Mouse (Mus musculus): ENCODE data around the gene Scnn1g.

Scnn1g gene

DNA sequence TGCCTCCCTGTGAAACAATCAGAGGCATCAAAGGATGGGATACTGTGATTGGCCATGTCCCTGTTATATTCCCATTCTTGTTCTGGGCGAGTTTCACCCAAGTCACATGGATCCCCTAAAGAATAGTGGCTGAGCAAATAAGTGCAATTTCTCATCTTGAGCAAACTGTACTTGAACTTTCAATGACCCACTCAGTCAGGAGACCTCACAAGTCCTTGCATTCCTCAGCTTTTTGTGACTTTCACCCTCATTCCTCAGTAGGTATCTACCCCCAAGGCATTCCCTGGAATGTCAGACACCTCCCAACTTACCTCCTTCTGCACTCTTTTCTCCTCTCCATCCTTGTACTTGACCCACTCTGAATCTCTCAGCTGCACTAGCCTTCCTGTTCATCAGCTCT, 44.3 kb downstream of the Scnn1g start:
- no peak for DNase-seq (ENCODE audit: low spot score)

DNA sequence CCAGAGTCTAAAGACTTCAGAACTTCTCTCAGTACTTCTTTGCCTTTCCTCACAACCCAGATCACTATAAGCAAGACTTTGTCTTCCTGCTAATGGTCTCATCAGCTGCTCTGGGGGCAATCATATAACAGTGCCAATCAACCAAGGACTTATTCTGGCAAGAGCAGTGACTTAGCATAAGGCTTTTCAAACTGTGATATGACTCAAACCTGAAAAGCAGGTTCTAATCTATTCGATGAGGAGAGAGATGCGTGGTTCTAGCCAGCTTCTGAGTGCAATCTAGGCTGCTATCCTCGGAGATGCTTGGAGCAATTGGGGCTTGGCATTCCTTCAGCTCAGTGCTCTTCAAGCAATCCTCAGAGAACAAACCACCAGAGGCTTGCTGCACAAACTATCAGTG, 44.7 kb downstream of the Scnn1g start:
- DNase-seq (ENCODE audit: low spot score) = no peak

DNA sequence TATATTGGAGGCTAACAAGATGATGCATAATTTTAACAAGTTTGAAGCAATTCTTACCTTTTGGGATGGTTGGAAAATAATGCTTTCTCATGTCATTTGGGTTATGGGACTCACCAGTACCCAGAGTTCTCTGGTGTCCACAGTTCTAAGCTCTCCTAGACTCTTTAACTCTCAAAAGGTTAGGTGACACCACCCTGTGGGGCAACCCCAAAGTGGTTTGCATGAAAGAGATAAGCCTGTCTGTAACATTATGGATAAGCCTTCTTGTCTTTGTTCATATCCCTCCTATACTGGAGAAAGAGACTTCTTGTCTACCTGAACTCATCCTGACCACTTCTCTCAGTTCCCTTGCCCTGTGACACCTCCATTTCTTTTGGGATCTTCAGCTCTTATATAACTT, 45.1 kb downstream of the Scnn1g start:
- no peak for DNase-seq (ENCODE audit: low spot score)

DNA sequence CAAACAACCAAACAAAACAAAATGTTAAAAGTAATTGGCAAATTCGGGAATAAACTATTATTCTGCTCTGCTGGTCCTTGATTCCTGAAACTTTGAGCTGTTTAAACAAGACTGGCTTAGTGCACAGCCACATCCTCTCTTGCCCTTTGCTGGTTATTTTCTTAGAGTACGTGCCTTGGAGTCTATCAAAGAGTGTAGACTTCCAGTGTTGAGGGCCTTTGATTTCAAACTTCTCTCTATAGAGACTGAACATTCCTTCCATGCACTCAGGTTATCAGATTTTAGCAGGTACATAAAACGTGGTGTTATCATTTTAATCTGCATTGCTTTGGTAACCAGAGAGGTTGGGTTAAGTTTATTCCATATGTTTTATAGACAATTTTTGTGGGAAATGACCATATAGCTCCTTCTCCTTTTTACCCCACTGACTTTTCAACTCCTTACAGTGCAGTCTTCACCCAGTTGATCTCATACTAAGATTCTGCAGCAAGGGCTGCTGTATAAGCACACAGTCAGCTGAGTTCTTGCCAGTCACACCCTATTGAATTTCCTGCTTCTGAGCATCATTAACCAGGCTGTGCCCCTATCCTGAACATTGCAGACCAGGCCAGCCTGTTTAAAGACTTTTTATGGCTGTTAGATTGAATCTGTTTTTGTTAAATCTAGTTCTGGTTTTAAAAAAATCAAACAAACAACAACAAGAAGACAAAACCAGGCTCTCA, 48.1 kb downstream of the Scnn1g start:
- no peak for DNase-seq (ENCODE audit: low spot score)

DNA sequence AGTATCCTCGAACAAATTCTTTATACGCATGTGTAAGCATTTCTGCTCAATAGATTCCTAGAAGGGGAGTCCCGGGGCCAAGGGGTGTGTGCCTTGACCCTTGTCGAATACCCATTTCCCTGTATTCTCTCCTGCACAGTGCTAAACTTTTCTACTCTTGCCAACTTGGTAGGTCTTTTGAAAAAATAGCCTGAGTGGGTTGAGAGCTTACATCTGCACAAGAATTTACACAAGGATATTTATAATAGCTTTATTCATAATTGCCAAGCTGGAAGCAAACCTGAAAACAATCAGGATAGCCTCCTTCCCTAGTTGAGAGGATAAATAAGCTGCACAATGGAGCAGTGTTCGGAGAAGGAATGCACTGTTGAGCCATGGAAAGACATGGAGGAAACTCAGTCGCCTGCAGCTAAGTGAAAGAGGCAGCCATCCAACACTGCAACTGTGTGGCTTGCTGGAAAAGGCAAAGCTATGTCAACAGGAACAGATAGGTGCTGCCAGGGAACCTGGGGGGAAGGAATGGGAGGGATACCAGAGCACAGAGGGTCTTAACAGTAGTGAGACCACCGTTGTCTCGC, 51.5 kb downstream of the Scnn1g start:
- DNase-seq (ENCODE audit: low spot score) = no peak

DNA sequence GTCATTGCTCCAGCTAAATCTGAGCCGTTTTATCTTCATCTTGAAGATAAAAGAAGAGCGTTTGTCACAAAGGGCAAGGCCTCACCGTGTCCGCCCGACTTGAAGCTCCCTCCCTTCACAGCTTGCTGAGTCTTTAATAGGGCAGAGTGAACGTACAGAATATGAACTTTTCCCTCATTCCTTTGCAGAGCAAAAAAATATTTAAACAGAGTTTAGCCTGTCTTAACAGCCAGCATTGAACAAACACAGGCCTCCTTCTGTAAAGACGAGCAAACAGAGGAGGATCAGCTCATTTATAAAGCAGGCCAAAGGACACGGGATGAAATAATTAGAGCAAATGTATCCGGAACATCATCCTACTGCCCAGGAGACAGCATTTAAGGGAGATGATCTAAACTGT, 63.5 kb downstream of the Scnn1g start:
- no peak for DNase-seq (ENCODE audit: low spot score)

DNA sequence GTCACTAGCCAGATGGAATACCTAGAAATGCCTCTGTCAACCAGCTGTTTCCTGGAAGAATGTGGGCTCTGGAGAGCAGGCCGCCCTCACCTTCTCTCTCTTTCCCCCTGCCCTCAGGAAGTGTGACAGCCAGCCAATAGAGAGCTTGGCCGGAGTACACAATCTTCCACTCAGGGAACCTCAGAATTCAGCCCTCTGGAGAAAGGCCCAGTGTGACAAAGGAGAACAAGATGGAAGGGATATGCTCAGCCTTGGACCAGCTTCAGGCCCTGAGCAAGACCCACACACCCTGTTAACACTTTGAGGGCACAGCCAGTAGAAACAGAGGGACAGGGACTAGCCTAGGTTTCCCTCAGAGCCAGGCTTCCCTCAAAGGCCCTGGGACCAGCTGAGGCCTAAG, 68.2 kb downstream of the Scnn1g start:
- DNase-seq (ENCODE audit: low spot score) = no peak

DNA sequence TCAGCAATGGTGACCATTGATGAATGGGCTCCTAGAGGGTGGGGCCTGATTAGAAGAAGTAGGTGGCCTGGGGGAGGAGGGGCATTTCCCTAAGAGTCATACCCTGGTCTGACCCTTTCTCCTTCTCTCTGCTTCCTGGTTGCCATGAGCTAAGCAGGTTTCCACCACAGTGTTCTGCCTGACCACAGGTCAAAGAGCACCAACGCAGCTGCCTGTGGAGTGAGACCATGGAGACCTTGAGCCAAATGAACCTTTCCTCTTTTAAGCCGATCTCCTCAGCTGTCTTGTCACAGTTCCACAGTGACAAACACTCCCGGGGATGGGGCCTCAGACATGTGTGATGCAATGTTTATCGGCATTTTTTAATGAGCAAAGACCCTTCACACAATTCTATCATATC, 68.7 kb downstream of the Scnn1g start:
- no peak for DNase-seq (ENCODE audit: low spot score)

DNA sequence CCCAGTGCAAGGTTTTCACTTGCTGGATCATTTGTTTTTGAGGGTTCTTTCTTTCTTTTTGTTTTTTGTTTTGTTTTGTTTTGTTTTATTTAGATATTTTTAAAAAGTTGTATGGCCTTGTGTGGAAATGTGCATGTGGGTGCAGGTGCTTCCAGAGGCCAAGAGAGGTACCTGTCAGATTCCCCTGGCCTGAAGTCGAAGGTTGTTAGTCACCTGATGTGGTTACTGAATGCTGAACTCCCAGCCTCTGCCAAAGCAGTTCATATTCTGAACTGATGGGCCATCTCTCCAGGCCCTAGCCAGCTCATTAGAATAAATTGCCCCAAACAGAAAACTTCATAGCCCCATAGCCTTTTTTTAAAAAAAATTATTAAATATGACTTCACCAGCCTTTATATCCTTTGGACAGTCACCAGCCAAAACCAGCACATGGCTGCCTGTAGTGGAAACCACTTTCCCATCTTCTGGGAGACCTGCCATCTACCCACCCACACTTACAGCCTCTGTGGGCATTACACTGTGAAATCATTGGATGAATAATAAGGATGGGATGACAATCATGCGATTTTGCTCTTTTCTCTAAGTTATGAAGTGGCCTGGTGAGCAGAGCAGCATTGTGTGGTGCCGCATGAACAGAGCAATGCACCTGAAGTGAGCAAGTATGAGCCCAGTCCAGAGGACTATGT, 71.7 kb downstream of the Scnn1g start:
- DNase-seq (ENCODE audit: low spot score) = no peak

DNA sequence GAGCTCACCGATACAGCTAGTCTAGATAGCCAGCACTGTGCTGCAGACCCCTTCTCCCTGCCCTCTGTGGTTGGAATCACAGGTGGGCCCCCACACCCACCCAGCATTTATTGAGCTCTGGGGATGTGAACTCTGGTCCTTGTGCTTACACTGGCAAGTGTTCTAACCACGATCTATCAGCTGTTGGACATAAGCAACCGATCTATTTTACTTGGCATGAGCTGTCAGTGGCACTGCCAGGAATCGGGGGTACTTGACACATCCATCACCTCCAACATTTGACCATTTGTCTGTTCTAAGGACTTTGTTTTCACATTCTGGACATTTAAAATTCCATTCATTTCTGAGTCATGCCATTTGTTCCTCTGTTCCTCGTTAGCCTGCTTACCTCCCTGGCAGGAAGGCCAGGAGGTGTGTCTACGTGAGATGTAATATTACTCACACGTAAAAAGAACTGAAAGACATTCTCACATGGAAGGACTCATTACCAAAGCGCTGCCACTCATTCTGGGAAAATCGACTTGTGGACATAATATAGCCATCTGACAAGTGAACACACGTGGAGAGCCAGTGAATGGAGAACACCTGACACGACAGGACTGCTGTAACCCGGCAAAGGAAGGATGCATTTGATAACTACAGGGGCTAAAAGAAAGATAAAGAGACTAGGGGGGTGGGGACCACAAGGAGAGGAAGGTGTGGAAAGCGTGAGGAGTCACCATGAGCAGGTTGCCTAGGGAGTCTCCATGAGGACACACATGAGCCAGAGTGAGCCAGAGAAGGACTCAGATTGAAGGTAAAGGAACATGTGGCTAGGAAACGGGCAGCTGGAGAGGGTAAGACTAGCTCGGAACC, 73.7 kb downstream of the Scnn1g start:
- no peak for DNase-seq (ENCODE audit: low spot score)
